Mouse (Mus musculus): Measurements from ENCODE around the gene Cxcl17. TPM values are rescaled to one million over a fixed set of nuclear protein-coding genes. Genes with fewer than 3 reads are reported as not detected.
A peak's percentile ranks its signal among the peaks of the same experiment; 100 is the strongest.
"Not testable (repeated sequence)": the region's sequence is repeated elsewhere in the genome, so short reads cannot be mapped to it uniquely, and the experiment has no call there.

Gene Cxcl17
- polyA plus RNA-seq, 1 experiment from 2014 or later, result 0.59 TPM

DNA sequence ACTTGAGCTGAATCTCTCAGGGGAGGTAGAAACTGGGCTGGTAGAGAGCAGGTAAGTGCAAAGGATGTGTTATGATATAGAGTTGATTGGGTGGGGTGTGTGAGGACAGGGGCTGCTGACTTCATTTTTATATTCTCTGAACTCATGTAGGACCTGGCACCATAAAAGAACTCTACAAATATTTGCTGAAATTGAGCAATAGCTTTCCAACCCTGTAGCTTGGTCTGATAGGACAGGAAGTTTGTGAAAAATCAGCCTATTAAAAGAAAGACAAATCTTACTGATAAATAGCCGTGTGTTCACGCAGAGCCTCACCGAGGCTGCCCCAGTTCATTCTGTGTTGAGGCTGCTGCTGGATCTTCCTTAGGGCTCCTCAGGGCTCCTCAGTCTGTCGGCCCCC, 7.3 kb upstream of the Cxcl17 start:
- Histone ChIP-seq H3K4me3 (no peak overlapping the region), H3K36me3 (no peaks in the 10 kb centered on the region), H3K4me2 (replicated peaks) (no peak overlapping the region), H3K9ac (no peak overlapping the region), H3K27me3 (peaks cover 14% of the 10 kb centered on the region), H3K4me1 (0 out of 2 replicates have a peak, but pooled peaks cover 5% of the 10 kb centered on the region), H3K9me3 (no peaks in the 10 kb centered on the region), H3K27ac (no peak overlapping the region)
- 85% methylated on average over 4 of the region's 4 CpGs for WGBS
- ATAC-seq (ENCODE audit: insufficient number of reproducible peaks, insufficient read depth, low FRiP score, low TSS enrichment), result no peak

DNA sequence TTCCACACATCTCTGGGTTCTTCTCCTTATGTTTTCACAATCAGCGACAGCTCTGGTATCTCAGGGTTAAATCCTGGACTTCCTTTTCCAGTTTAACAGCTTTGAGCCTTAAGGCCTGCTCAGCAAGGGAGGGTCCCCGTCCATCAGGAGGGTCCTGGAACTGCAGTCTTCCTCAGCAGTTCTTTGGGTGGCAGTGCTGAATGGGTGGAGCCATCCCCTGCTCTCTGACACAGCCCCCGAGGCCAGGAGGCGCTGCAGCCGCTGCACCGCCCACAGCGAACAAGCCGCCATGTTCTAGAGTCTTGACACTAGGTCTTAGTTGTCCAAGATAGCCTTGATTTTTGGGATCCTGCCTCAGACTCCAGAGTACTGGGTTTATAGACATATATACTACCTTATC, 6.8 kb upstream of the Cxcl17 start:
- Histone ChIP-seq H3K4me2 (replicated peaks) (no peak overlapping the region), H3K4me1 (0 out of 2 replicates have a peak, but pooled peaks cover 5% of the 10 kb centered on the region), H3K27ac (no peak overlapping the region), H3K9ac (no peak overlapping the region), H3K36me3 (no peaks in the 10 kb centered on the region), H3K9me3 (no peaks in the 10 kb centered on the region), H3K27me3 (peaks cover 14% of the 10 kb centered on the region), H3K4me3 (no peak overlapping the region)
- no peak for ATAC-seq (ENCODE audit: insufficient number of reproducible peaks, insufficient read depth, low FRiP score, low TSS enrichment)
- 77% methylated on average over 8 of the region's 8 CpGs for WGBS

GRCm38 (mm10) chr7:25417597-25417996, 4.9 kb upstream of the Cxcl17 start:
- 0 out of 2 replicates have a peak, but pooled peaks cover 4% of the 10 kb centered on the region for H3K4me1 ChIP-seq
- 85% methylated on average over 1 of the region's 1 CpGs for WGBS
- no peaks in the 10 kb centered on the region for H3K36me3 ChIP-seq
- no peak for ATAC-seq (ENCODE audit: insufficient number of reproducible peaks, insufficient read depth, low FRiP score, low TSS enrichment)
- H3K4me2 ChIP-seq (replicated peaks), result no peak overlapping the region
- no peak overlapping the region for H3K27ac ChIP-seq
- no peak overlapping the region for H3K9ac ChIP-seq
- H3K9me3 ChIP-seq, result no peaks in the 10 kb centered on the region
- H3K27me3 ChIP-seq, result peaks cover 11% of the 10 kb centered on the region
- no peak overlapping the region for H3K4me3 ChIP-seq

- Histone ChIP-seq H3K4me1 (no peaks in the 10 kb centered on the region), H3K27ac (no peak overlapping the region), H3K9me3 (no peaks in the 10 kb centered on the region), H3K36me3 (no peaks in the 10 kb centered on the region), H3K4me2 (replicated peaks) (no peak overlapping the region), H3K4me3 (no peak overlapping the region), H3K27me3 (no peaks in the 10 kb centered on the region), H3K9ac (no peak overlapping the region)
- no peak for ATAC-seq (ENCODE audit: insufficient number of reproducible peaks, insufficient read depth, low FRiP score, low TSS enrichment)
- 83% methylated on average over 3 of the region's 3 CpGs for WGBS
Measured at GRCm38 (mm10) chr7:25411861-25412260, 825 bp downstream of the Cxcl17 start.

GRCm38 (mm10) chr7:25410969-25411615, 1.6 kb downstream of the Cxcl17 start:
- no peaks in the 10 kb centered on the region for H3K9me3 ChIP-seq
- H3K27ac ChIP-seq, result no peak overlapping the region
- WGBS, result 82% methylated on average over 1 of the region's 1 CpGs
- no peak for ATAC-seq (ENCODE audit: insufficient number of reproducible peaks, insufficient read depth, low FRiP score, low TSS enrichment)
- no peak overlapping the region for H3K9ac ChIP-seq
- H3K4me2 ChIP-seq (replicated peaks), result no peak overlapping the region
- no peaks in the 10 kb centered on the region for H3K4me1 ChIP-seq
- H3K36me3 ChIP-seq, result no peaks in the 10 kb centered on the region
- no peak overlapping the region for H3K4me3 ChIP-seq
- H3K27me3 ChIP-seq, result no peaks in the 10 kb centered on the region

GRCm38 (mm10) chr7:25409114-25409760, 3.4 kb downstream of the Cxcl17 start:
- Histone ChIP-seq H3K4me1 (no peaks in the 10 kb centered on the region), H3K27ac (no peak overlapping the region), H3K9me3 (no peaks in the 10 kb centered on the region), H3K27me3 (no peaks in the 10 kb centered on the region), H3K4me2 (replicated peaks) (no peak overlapping the region), H3K4me3 (no peak overlapping the region), H3K36me3 (no peaks in the 10 kb centered on the region), H3K9ac (no peak overlapping the region)
- WGBS, result 45% methylated on average over 4 of the region's 4 CpGs
- ATAC-seq (ENCODE audit: insufficient number of reproducible peaks, insufficient read depth, low FRiP score, low TSS enrichment), result no peak

GRCm38 (mm10) chr7:25406468-25406867, 6.2 kb downstream of the Cxcl17 start:
- no peaks in the 10 kb centered on the region for H3K9me3 ChIP-seq
- H3K9ac ChIP-seq, result no peak overlapping the region
- no peaks in the 10 kb centered on the region for H3K27me3 ChIP-seq
- no peak for ATAC-seq (ENCODE audit: insufficient number of reproducible peaks, insufficient read depth, low FRiP score, low TSS enrichment)
- H3K4me2 ChIP-seq (replicated peaks), result no peak overlapping the region
- H3K36me3 ChIP-seq, result no peaks in the 10 kb centered on the region
- WGBS, result 83% methylated on average over 7 of the region's 7 CpGs
- peaks cover 17% of the 10 kb centered on the region for H3K4me1 ChIP-seq
- no peak overlapping the region for H3K27ac ChIP-seq
- H3K4me3 ChIP-seq, result no peak overlapping the region

- H3K4me3 ChIP-seq, result no peak overlapping the region
- H3K9me3 ChIP-seq, result no peaks in the 10 kb centered on the region
- no peak for ATAC-seq (ENCODE audit: insufficient number of reproducible peaks, insufficient read depth, low FRiP score, low TSS enrichment)
- H3K4me1 ChIP-seq, result peaks cover 21% of the 10 kb centered on the region
- H3K27ac ChIP-seq, result no peak overlapping the region
- H3K36me3 ChIP-seq, result no peaks in the 10 kb centered on the region
- H3K4me2 ChIP-seq (replicated peaks), result no peak overlapping the region; the same call in 1 of the 2 replicates
- no peak overlapping the region for H3K9ac ChIP-seq
- WGBS, result 5% methylated on average over 2 of the region's 2 CpGs
- no peaks in the 10 kb centered on the region for H3K27me3 ChIP-seq
Measured at GRCm38 (mm10) chr7:25402671-25403101, 10.0 kb downstream of the Cxcl17 start.

DNA sequence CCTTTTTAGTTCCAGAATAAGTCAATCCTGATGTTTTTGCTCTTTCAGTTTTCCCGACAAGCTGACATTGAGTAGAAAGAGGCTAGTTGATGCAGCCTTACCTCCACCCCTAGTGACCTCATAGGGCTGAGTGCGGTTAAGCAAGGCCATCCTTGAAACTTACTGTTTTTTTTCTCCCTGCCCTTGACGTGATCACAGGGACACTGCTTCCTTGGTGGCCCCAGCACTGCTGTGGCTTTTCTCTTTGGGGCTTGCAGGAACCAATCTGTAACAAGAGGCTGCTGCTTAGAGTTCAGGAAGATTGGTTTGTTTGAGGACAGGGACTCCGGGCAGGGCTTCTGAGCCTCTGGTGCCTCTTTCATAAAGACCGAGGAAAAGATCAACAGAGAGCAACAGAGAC, 10.7 kb downstream of the Cxcl17 start:
- Histone ChIP-seq H3K4me2 (replicated peaks) (no peak overlapping the region; the same call in 1 of the 2 replicates), H3K27ac (peak overlapping the region; percentile 73; the same call in 1 of the 2 replicates), H3K9ac (no peak overlapping the region), H3K36me3 (no peaks in the 10 kb centered on the region), H3K9me3 (no peaks in the 10 kb centered on the region), H3K27me3 (no peaks in the 10 kb centered on the region), H3K4me3 (no peak overlapping the region), H3K4me1 (peaks cover 21% of the 10 kb centered on the region)
- ATAC-seq (ENCODE audit: insufficient number of reproducible peaks, insufficient read depth, low FRiP score, low TSS enrichment), result no peak
- WGBS, result 11% methylated on average over 5 of the region's 5 CpGs

DNA sequence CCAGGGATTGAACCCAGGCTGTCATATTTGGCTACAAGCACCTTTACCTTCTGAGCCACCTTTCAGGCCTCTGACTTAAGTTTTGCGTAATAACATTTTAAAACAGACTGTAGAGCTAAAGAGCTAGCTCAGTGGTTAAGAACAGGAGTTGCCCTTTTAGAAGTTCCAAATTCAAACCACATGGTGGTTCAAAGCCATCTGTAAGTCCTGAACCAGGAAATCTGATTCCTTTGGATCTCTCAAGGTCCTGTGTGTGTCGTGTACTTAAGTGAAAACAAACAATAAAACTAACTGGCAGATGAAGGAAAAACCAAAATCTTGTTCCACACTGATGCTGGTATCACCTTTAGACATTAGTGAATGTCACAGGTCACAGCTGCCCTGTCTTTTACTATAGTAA, 11.1 kb downstream of the Cxcl17 start:
- Histone ChIP-seq H3K9ac (no peak overlapping the region), H3K4me3 (no peak overlapping the region), H3K27me3 (no peaks in the 10 kb centered on the region), H3K36me3 (no peaks in the 10 kb centered on the region), H3K9me3 (no peaks in the 10 kb centered on the region), H3K4me2 (replicated peaks) (no peak overlapping the region; the same call in 1 of the 2 replicates), H3K27ac (peak overlapping the region; percentile 73; the same call in 1 of the 2 replicates), H3K4me1 (peaks cover 21% of the 10 kb centered on the region)
- no peak for ATAC-seq (ENCODE audit: insufficient number of reproducible peaks, insufficient read depth, low FRiP score, low TSS enrichment)
- 20% methylated on average over 2 of the region's 2 CpGs for WGBS

DNA sequence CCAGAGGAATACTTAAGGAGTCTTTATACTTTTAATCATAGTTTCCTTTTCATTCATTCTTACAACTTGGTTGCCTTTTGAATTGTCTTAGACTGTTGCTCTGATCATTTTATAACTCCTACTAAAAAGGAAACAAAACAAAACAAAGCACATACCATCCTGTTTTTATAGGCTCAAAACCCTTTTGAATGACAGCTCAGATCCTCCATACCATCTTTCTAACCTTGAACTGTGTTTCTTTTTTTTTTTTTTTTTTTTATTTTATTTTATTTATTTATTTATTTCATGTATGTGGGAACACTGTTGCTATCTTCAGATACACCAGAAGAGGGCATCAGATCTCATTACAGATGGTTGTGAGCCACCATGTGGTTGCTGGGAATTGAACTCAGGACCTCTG, 13.7 kb downstream of the Cxcl17 start:
- H3K4me1 ChIP-seq, result peaks cover 30% of the 10 kb centered on the region
- H3K4me3 ChIP-seq; ATAC-seq (ENCODE audit: insufficient number of reproducible peaks, insufficient read depth, low FRiP score, low TSS enrichment); H3K27me3 ChIP-seq; H3K9me3 ChIP-seq; H3K4me2 ChIP-seq (replicated peaks); H3K27ac ChIP-seq; H3K36me3 ChIP-seq; H3K9ac ChIP-seq: not testable (repeated sequence)

DNA sequence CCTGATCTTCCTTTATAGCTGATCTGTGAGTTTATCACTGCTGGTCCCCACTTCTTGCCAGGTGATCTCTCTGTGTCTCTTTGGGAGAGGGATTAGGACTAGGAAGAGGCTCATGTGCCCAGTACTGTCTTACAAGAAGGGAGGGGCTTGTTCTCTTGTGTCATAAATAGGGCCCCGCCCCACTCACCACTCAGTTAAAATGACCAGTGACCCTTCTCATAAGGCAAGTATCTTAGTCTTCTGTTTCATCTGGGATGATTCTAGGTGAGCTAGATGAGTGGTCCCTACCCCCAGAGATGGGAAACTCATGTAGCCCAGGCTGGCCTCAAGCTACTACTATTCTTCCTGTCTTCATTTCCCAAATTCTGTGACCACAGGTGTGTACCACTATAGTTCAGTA, 14.1 kb downstream of the Cxcl17 start, which contains the start of gene Lipe:
Gene Lipe (minus strand): TSS at position 101 of the 400 bp plus-strand sequence.
- H3K27ac ChIP-seq, result no peak within 1 kb of the TSS
- 100% methylated on average over 1 of the region's 1 CpGs for WGBS
- H3K36me3 ChIP-seq, result no peaks in the 10 kb centered on the region
- H3K27me3 ChIP-seq, result no peaks in the 10 kb centered on the region
- H3K4me1 ChIP-seq, result peaks cover 34% of the 10 kb centered on the region
- H3K4me2 ChIP-seq (replicated peaks), result no peak within 1 kb of the TSS
- H3K9me3 ChIP-seq, result no peaks in the 10 kb centered on the region
- no peak within 1 kb of the TSS for H3K4me3 ChIP-seq
- ATAC-seq (ENCODE audit: insufficient number of reproducible peaks, insufficient read depth, low FRiP score, low TSS enrichment), result no peak
- H3K9ac ChIP-seq, result no peak within 1 kb of the TSS

Data from embryonic facial prominence, embryonic 12.5 days (tissue).